Mouse (Mus musculus) stomach, embryonic 16.5 days (tissue): ENCODE results near the gene Fhod1. TPM values are rescaled to one million over a fixed set of nuclear protein-coding genes. Genes with fewer than 3 reads are reported as not detected.
"Not testable (repeated sequence)": the region's sequence is repeated elsewhere in the genome, so short reads cannot be mapped to it uniquely, and the experiment has no call there.

Experiments
- ATAC-seq: fragments of 200-750 bp; cut with Nextera tagmentation; 2 replicates; pipeline ENCODE4 v1.8.0; 2017; ENCODE audit warnings: moderate number of reproducible peaks, moderate TSS enrichment; ENCODE audit not compliant: insufficient read depth, low FRiP score
- H3K27ac ChIP-seq: fragments of 300-500 bp; sonication (generic); 2 replicates; pipeline ENCODE4 v1.5.1; 2014; ENCODE audit warnings: low read length
- H3K27me3 ChIP-seq: fragments of 300-500 bp; sonication (generic); 2 replicates; pipeline ENCODE4 v1.6.1; 2014; ENCODE audit warnings: low read length, control low read depth, mixed read lengths; ENCODE audit not compliant: control insufficient read depth, insufficient read depth
- H3K36me3 ChIP-seq: fragments of 300-500 bp; sonication (generic); 2 replicates; pipeline ENCODE4 v1.6.1; 2014; ENCODE audit warnings: low read length; ENCODE audit not compliant: control insufficient read depth, insufficient read depth
- H3K4me1 ChIP-seq: fragments of 300-500 bp; sonication (generic); 2 replicates; pipeline ENCODE4 v1.6.1; 2014; ENCODE audit warnings: low read length, control low read depth, mixed read lengths; ENCODE audit not compliant: control insufficient read depth, insufficient read depth
- H3K4me2 ChIP-seq: fragments of 300-500 bp; sonication (generic); 2 replicates; pipeline ENCODE4 v1.6.1; 2014; ENCODE audit warnings: low read depth, low read length, mixed read lengths
- H3K4me3 ChIP-seq: fragments of 300-500 bp; sonication (generic); replicated peaks from 2 replicates; pipeline ENCODE4 v1.5.1; 2014; ENCODE audit warnings: mild to moderate bottlenecking, low read length
- H3K9ac ChIP-seq: fragments of 300-500 bp; sonication (generic); 2 replicates; pipeline ENCODE4 v1.6.1; 2014; ENCODE audit warnings: low read length
- H3K9me3 ChIP-seq: fragments of 300-500 bp; sonication (generic); replicated peaks from 2 replicates; pipeline ENCODE4 v1.6.1; 2016; ENCODE audit warnings: low read length, control low read depth; ENCODE audit not compliant: control insufficient read depth
- WGBS: fragments of 180-500 bp; shearing (Covaris S2); extraction: QIAGEN DNeasy Blood & Tissue Kit; methylation state at CpG from one replicate; pipeline ENCODE4 v1.1.7; 2014; 5-methylcytosine and 5-hydroxymethylcytosine counted together
- polyA plus RNA-seq: library from polyadenylated mRNA; unstranded; fragments of >200 nt; fragmentation: Nextera tagmentation; extraction: Ambion mirVana; gene quantifications from 2 replicates; pipeline ENCODE4 v1.2.1, GENCODE M21; 2015

The Fhod1 gene
- polyA plus RNA-seq, 1 experiment from 2014 or later = 2.2 TPM

- Histone ChIP-seq H3K9me3 (no peaks in the 10 kb centered on the region), H3K36me3 (peaks cover 5% of the 10 kb centered on the region), H3K27ac (peak within 1 kb of the TSS; percentile 50; the same call in 1 of the 2 replicates), H3K4me1 (peaks cover 16% of the 10 kb centered on the region), H3K4me2 (peak within 1 kb of the TSS; percentile 85), H3K4me3 (peak within 1 kb of the TSS; percentile 99), H3K27me3 (no peaks in the 10 kb centered on the region), H3K9ac (peak within 1 kb of the TSS; percentile 97; the same call in 1 of the 2 replicates)
- WGBS = 56% methylated on average over 11 of the region's 11 CpGs
- no peak for ATAC-seq
These were observed 51.7 kb downstream of the Fhod1 start, which contains the start of gene Exoc3l for GRCm38 (mm10) chr8:105295895-105296573. Gene Exoc3l, minus strand, starts transcription at chr8:105296101.

- Histone ChIP-seq H3K27ac (no peak overlapping the region), H3K4me2 (peak overlapping the region; percentile 14; the same call in 1 of the 2 replicates), H3K9ac (no peak overlapping the region), H3K4me3 (peak overlapping the region; percentile 5; the same call in 1 of the 2 replicates), H3K27me3 (peaks cover 5% of the 10 kb centered on the region; the same call in 1 of the 2 replicates), H3K9me3 (no peaks in the 10 kb centered on the region), H3K36me3 (no peaks in the 10 kb centered on the region), H3K4me1 (peaks cover 22% of the 10 kb centered on the region)
- 68% methylated on average over 11 of the region's 11 CpGs for WGBS
- no peak for ATAC-seq
These were observed 52.5 kb downstream of the Fhod1 start for GRCm38 (mm10) chr8:105295256-105295655.

- Histone ChIP-seq H3K4me2 (no peak overlapping the region), H3K4me1 (peaks cover 27% of the 10 kb centered on the region), H3K27me3 (peaks cover 6% of the 10 kb centered on the region; the same call in 1 of the 2 replicates), H3K27ac (no peak overlapping the region), H3K36me3 (no peaks in the 10 kb centered on the region), H3K4me3 (no peak overlapping the region), H3K9ac (no peak overlapping the region; the same call in 1 of the 2 replicates), H3K9me3 (no peaks in the 10 kb centered on the region)
- no peak for ATAC-seq
- 60% methylated on average over 9 of the region's 9 CpGs for WGBS
These were observed 53.0 kb downstream of the Fhod1 start for GRCm38 (mm10) chr8:105294776-105295175.

- Histone ChIP-seq H3K27ac (no peak overlapping the region), H3K27me3 (peaks cover 6% of the 10 kb centered on the region; the same call in 1 of the 2 replicates), H3K4me3 (no peak overlapping the region), H3K4me2 (no peak overlapping the region), H3K4me1 (peaks cover 27% of the 10 kb centered on the region), H3K36me3 (no peaks in the 10 kb centered on the region), H3K9ac (no peak overlapping the region), H3K9me3 (no peaks in the 10 kb centered on the region)
- no peak for ATAC-seq
- WGBS = 65% methylated on average over 19 of the region's 19 CpGs
These were observed 54.3 kb downstream of the Fhod1 start for GRCm38 (mm10) chr8:105293405-105293804.

- H3K4me3 ChIP-seq = no peak overlapping the region
- no peak overlapping the region for H3K9ac ChIP-seq
- no peaks in the 10 kb centered on the region for H3K9me3 ChIP-seq
- no peak for ATAC-seq
- H3K4me2 ChIP-seq = no peak overlapping the region
- WGBS = 82% methylated on average over 7 of the region's 7 CpGs
- H3K4me1 ChIP-seq = peaks cover 27% of the 10 kb centered on the region
- peaks cover 6% of the 10 kb centered on the region; the same call in 1 of the 2 replicates for H3K27me3 ChIP-seq
- no peaks in the 10 kb centered on the region for H3K36me3 ChIP-seq
- H3K27ac ChIP-seq = no peak overlapping the region
These were observed 55.3 kb downstream of the Fhod1 start for GRCm38 (mm10) chr8:105292471-105292870.

- H3K9ac ChIP-seq, H3K27me3 ChIP-seq, H3K4me2 ChIP-seq, H3K36me3 ChIP-seq, H3K9me3 ChIP-seq, H3K27ac ChIP-seq, H3K4me3 ChIP-seq, ATAC-seq: not testable (repeated sequence)
- WGBS = 63% methylated on average over 3 of the region's 3 CpGs
- peaks cover 23% of the 10 kb centered on the region for H3K4me1 ChIP-seq
These were observed 56.0 kb downstream of the Fhod1 start for GRCm38 (mm10) chr8:105291802-105292201.

GRCm38 (mm10) chr8:105291364-105291763 is 56.4 kb downstream of the Fhod1 start:
- not testable (repeated sequence) for H3K4me2 ChIP-seq, H3K9me3 ChIP-seq, H3K4me3 ChIP-seq, H3K9ac ChIP-seq, ATAC-seq, H3K27me3 ChIP-seq, H3K36me3 ChIP-seq, H3K27ac ChIP-seq
- WGBS = 81% methylated on average over 8 of the region's 8 CpGs
- peaks cover 21% of the 10 kb centered on the region for H3K4me1 ChIP-seq

- Histone ChIP-seq H3K4me2 (peak overlapping the region; percentile 93), H3K9me3 (no peaks in the 10 kb centered on the region), H3K36me3 (no peaks in the 10 kb centered on the region), H3K27me3 (peaks cover 6% of the 10 kb centered on the region; the same call in 1 of the 2 replicates), H3K27ac (no peak overlapping the region), H3K4me1 (peaks cover 21% of the 10 kb centered on the region), H3K4me3 (peak overlapping the region; percentile 64; the same call in 1 of the 2 replicates), H3K9ac (no peak overlapping the region)
- 6% methylated on average over 31 of the region's 31 CpGs for WGBS
- no peak for ATAC-seq
These were observed 57.0 kb downstream of the Fhod1 start for GRCm38 (mm10) chr8:105290554-105291314.
